Mouse (Mus musculus): ENCODE measurements around the gene Trappc11.
A peak's percentile ranks its signal among the peaks of the same experiment; 100 is the strongest.

- no peak for TF ChIP-seq POLR2A (IDR thresholded peaks at IDR 0.05; ENCODE audit: extremely low read depth, insufficient read depth, low read length)
- TF ChIP-seq CTCF (IDR thresholded peaks at IDR 0.05; ENCODE audit: extremely low read depth, insufficient read depth, low read length): peak; percentile 36; the same call in 1 of the 2 replicates
These were observed 20.3 kb upstream of the Trappc11 start for GRCm38 (mm10) chr8:47553613-47554012.

All from cortical plate, adult 2 months (tissue).